Mouse (Mus musculus) spleen, adult 2 months (tissue): Measurements from ENCODE around the gene Bfsp2. TPM values are rescaled to one million over a fixed set of nuclear protein-coding genes. Genes with fewer than 3 reads are reported as not detected.
"Not testable (repeated sequence)": the region's sequence is repeated elsewhere in the genome, so short reads cannot be mapped to it uniquely, and the experiment has no call there.

ENCODE experiments used
- DNase-seq, 2 experiments: peaks; one replicate each; pipeline versions ENCODE4 v3.0.0 to v3.0.0-alpha.2; 2012 to 2021; ENCODE audit warnings: low spot score in 2 of 2, low read depth in 1 of 2
- H3K27ac ChIP-seq: fragments of 200-500 bp; 2 replicates; pipeline ENCODE4 v1.5.1; 2012; ENCODE audit warnings: low read length, inconsistent platforms; ENCODE audit not compliant: insufficient read depth
- H3K27me3 ChIP-seq: fragments of 200-500 bp; 2 replicates; pipeline ENCODE4 v1.6.1; 2012; ENCODE audit warnings: mild to moderate bottlenecking, moderate library complexity, low read length, inconsistent platforms; ENCODE audit not compliant: control insufficient read depth, insufficient read depth
- H3K36me3 ChIP-seq: fragments of 200-500 bp; 2 replicates; pipeline ENCODE4 v1.6.1; 2012; ENCODE audit warnings: mild to moderate bottlenecking, low read length, inconsistent platforms; ENCODE audit not compliant: control insufficient read depth, insufficient read depth
- H3K4me1 ChIP-seq: fragments of 200-500 bp; 2 replicates; pipeline ENCODE4 v1.6.1; 2011; ENCODE audit warnings: inconsistent platforms; ENCODE audit not compliant: control insufficient read depth, insufficient read depth, insufficient read length
- H3K4me3 ChIP-seq: fragments of 200-500 bp; 2 replicates; pipeline ENCODE4 v1.5.1; 2011; ENCODE audit warnings: mild to moderate bottlenecking, inconsistent platforms; ENCODE audit not compliant: insufficient read depth, insufficient read length; ENCODE audit errors: extremely low read depth
- CTCF ChIP-seq: fragments of 200-500 bp; IDR thresholded peaks from 2 replicates; pipeline ENCODE4 v1.5.1; 2011; ENCODE audit warnings: mild to moderate bottlenecking, inconsistent platforms; ENCODE audit not compliant: insufficient read depth, insufficient read length, insufficient replicate concordance; ENCODE audit errors: extremely low read depth
- POLR2A ChIP-seq: fragments of 200-500 bp; IDR thresholded peaks from 2 replicates; pipeline ENCODE4 v1.6.1; 2011; ENCODE audit warnings: low read depth, low read length, inconsistent platforms
- WGBS: fragments of 180-500 bp; shearing (Covaris S2); methylation state at CpG from one replicate; pipeline ENCODE4 v1.1.7; 2018; 5-methylcytosine and 5-hydroxymethylcytosine counted together
- polyA plus RNA-seq: library from polyadenylated mRNA; depleted of rRNA; stranded (reverse); fragments of >200 nt; gene quantifications from 2 replicates; pipeline ENCODE4 v1.2.3, GENCODE M21; 2012

Bfsp2 gene
- polyA plus RNA-seq, 1 experiment = 6.9 TPM

- Histone ChIP-seq H3K27ac (no peak overlapping the region), H3K4me1 (peaks cover 16% of the 10 kb centered on the region; the same call in 1 of the 2 replicates), H3K4me3 (no peak overlapping the region), H3K36me3 (no peaks in the 10 kb centered on the region), H3K27me3 (no peaks in the 10 kb centered on the region)
- 51% methylated on average over 18 of the region's 18 CpGs for WGBS
- peak in 1 of 2 experiments; percentile 16 for DNase-seq
- TF ChIP-seq CTCF (no peak), POLR2A (no peak)
Observed at GRCm38 (mm10) chr9:103422847-103423246, 57.4 kb downstream of the Bfsp2 start.

GRCm38 (mm10) chr9:103420844-103421243 is 59.4 kb downstream of the Bfsp2 start:
- WGBS = 91% methylated on average over 3 of the region's 3 CpGs
- Histone ChIP-seq H3K36me3 (no peaks in the 10 kb centered on the region), H3K27me3 (no peaks in the 10 kb centered on the region), H3K4me3 (no peak overlapping the region), H3K27ac (no peak overlapping the region), H3K4me1 (peaks cover 8% of the 10 kb centered on the region; the same call in 1 of the 2 replicates)
- no peak for TF ChIP-seq POLR2A
- DNase-seq = no peak

GRCm38 (mm10) chr9:103418786-103419185 is 61.4 kb downstream of the Bfsp2 start:
- no peak for DNase-seq
- no peak for TF ChIP-seq POLR2A
- no peak for TF ChIP-seq CTCF
- no peaks in the 10 kb centered on the region for H3K27me3 ChIP-seq
- H3K27ac ChIP-seq = no peak overlapping the region
- 88% methylated on average over 2 of the region's 2 CpGs for WGBS
- H3K4me1 ChIP-seq = peaks cover 2% of the 10 kb centered on the region; the same call in 1 of the 2 replicates
- H3K36me3 ChIP-seq = no peaks in the 10 kb centered on the region
- no peak overlapping the region for H3K4me3 ChIP-seq

DNA sequence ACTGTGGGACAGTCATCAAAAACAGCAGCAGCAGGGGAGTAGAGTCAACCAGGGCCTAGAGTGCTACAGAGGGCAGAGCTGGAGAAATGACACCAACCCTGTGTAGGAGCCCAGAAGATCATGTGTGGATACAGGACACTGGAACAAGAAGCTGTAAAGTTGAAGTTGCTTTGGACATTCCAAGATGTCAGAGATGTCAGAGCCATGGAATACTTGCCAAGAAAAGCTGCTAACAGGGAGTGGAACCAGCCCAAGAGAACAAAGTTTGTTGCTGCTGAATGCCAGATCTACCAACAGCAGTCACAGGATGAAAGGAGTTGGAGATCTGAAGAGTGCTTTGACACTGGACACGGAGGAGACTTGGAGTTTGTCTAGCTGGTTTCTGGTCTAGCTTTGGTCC is 62.0 kb downstream of the Bfsp2 start:
- H3K4me1 ChIP-seq, DNase-seq, H3K4me3 ChIP-seq, H3K36me3 ChIP-seq, H3K27me3 ChIP-seq, H3K27ac ChIP-seq: not testable (repeated sequence)
- WGBS = 83% methylated on average over 1 of the region's 1 CpGs

DNA sequence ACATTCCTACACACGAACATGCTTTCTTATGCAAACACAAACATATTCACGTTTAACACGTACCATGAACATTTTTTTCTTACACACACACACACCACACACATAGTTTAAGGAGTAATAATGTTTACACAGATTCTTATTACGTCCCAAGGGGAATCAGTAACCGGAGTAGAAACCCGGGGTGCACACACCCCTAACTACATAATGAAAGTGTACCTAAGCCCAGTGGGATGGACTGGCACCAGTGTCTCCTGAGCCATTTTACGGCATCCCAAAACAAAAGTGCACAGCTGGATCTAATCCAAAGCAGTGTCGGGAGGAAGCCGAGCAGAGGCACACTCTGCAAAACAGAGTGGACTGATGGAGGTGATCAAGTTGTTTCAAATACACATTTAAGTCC is 66.8 kb downstream of the Bfsp2 start:
- no peaks in the 10 kb centered on the region for H3K36me3 ChIP-seq
- H3K4me3 ChIP-seq = no peak overlapping the region
- no peaks in the 10 kb centered on the region for H3K4me1 ChIP-seq
- no peaks in the 10 kb centered on the region for H3K27me3 ChIP-seq
- TF ChIP-seq CTCF = no peak
- no peak for TF ChIP-seq POLR2A
- no peak overlapping the region for H3K27ac ChIP-seq
- no peak for DNase-seq
- 84% methylated on average over 9 of the region's 9 CpGs for WGBS

GRCm38 (mm10) chr9:103409119-103409518 is 71.1 kb downstream of the Bfsp2 start:
- DNase-seq = no peak
- no peak overlapping the region for H3K4me3 ChIP-seq
- H3K27me3 ChIP-seq = no peaks in the 10 kb centered on the region
- no peak overlapping the region for H3K27ac ChIP-seq
- TF ChIP-seq POLR2A (no peak), CTCF (no peak)
- WGBS = 89% methylated on average over 2 of the region's 2 CpGs
- H3K36me3 ChIP-seq = no peaks in the 10 kb centered on the region
- H3K4me1 ChIP-seq = no peaks in the 10 kb centered on the region

- Histone ChIP-seq H3K27ac (no peak overlapping the region), H3K4me1 (no peaks in the 10 kb centered on the region), H3K36me3 (no peaks in the 10 kb centered on the region), H3K4me3 (no peak overlapping the region), H3K27me3 (no peaks in the 10 kb centered on the region)
- 70% methylated on average over 4 of the region's 4 CpGs for WGBS
- no peak for DNase-seq
- no peak for TF ChIP-seq POLR2A
- no peak for TF ChIP-seq CTCF
Observed at GRCm38 (mm10) chr9:103408136-103408777, 72.0 kb downstream of the Bfsp2 start.
